Mouse (Mus musculus): Measurements from ENCODE around the gene Vmn2r57. TPM values are rescaled to one million over a fixed set of nuclear protein-coding genes. Genes with fewer than 3 reads are reported as not detected.
"Not testable (repeated sequence)": the region's sequence is repeated elsewhere in the genome, so short reads cannot be mapped to it uniquely, and the experiment has no call there.

The Vmn2r57 gene
- under 1 TPM; 0.31 to 0.39 TPM for total RNA-seq (2021)
- long read RNA-seq, result 0 reads

- not testable (repeated sequence) for DNase-seq (ENCODE audit: low spot score in 2 of 2)
These were observed at the start of gene Vmn2r57 for GRCm38 (mm10) chr7:41448596-41448995. Gene Vmn2r57, minus strand, starts transcription at chr7:41448696.

GRCm38 (mm10) chr7:41497871-41498270, 49.4 kb upstream of the Vmn2r57 start:
- peak in 1 of 2 experiments; percentile 15 for DNase-seq (ENCODE audit: low spot score in 2 of 2)

GRCm38 (mm10) chr7:41451864-41452263, 3.4 kb upstream of the Vmn2r57 start:
- peak in 1 of 2 experiments; percentile 1 for DNase-seq (ENCODE audit: low spot score in 2 of 2)

GRCm38 (mm10) chr7:41394130-41394529, 54.4 kb downstream of the Vmn2r57 start:
- no peak for DNase-seq (ENCODE audit: low spot score in 2 of 2)

- peak; percentile 66 to 79 for DNase-seq (ENCODE audit: low spot score in 2 of 2)
These were observed 55.2 kb downstream of the Vmn2r57 start, which contains the start of gene AI987944 for GRCm38 (mm10) chr7:41393048-41393971. Gene AI987944, minus strand, starts transcription at chr7:41393379.

Other genes starting within 250 kb of the Vmn2r57 start
- 10 to 100 TPM; 10.3 to 11.1 TPM for gene AI987944, start 55.3 kb downstream of the Vmn2r57 start, total RNA-seq (2021)
- gene Gm20449, start 50.7 kb upstream of the Vmn2r57 start, total RNA-seq (2021), result under 1 TPM; 0.18 to 0.38 TPM
- 10 to 100 TPM in 1 of 2 experiments, 1 to 10 TPM in 1; 9.7 to 10.1 TPM for gene AW146154, start 51.2 kb upstream of the Vmn2r57 start, total RNA-seq (2021)
- under 1 TPM in 1 of 2 experiments, not detected in 1; 0.25 TPM for gene Gm6871, start 125.0 kb upstream of the Vmn2r57 start, total RNA-seq (2021)
- gene 2610021A01Rik, start 150.5 kb upstream of the Vmn2r57 start, total RNA-seq (2021), result 10 to 100 TPM; 28.6 to 32.5 TPM
- gene Zfp788, start 184.5 kb upstream of the Vmn2r57 start, total RNA-seq (2021), result 10 to 100 TPM; 29.5 to 36.2 TPM